Mouse (Mus musculus) right cerebral cortex, postnatal 36 days (tissue): ENCODE results near the gene Ly6g5b.
"Not testable (repeated sequence)": the region's sequence is repeated elsewhere in the genome, so short reads cannot be mapped to it uniquely, and the experiment has no call there.

Source experiments
- DNase-seq, 2 experiments: peaks; one replicate each; pipeline ENCODE4 v3.0.0; 2022; ENCODE audit warnings: low spot score in 2 of 2, mixed read lengths in 1 of 2

The Ly6g5b gene

DNA sequence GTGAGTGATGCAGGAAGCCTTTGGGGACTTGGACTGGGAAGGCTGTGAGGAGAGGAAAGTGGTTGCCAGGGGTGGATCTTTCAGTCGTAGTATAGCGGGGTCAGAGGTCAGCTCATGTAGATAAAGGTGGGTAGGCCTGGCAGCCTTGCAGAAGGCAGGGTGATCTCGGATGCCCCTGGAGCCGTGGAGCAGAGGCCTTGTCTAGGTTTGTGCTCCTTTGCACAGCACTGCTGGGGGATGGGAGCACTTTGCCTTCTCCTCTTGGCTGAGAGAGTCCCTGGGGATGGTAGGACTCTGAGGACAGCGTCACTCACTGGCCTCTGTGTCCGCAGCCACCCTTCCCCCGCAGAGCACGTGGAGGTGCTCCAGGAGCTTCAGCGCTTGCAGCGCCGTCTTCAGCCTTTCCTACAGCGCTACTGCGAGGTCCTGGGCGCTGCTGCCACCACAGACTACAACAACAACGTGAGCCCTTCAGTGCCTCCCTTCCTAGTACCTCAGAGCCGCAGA, 25.3 kb upstream of the Ly6g5b start:
- no peak for DNase-seq

DNA sequence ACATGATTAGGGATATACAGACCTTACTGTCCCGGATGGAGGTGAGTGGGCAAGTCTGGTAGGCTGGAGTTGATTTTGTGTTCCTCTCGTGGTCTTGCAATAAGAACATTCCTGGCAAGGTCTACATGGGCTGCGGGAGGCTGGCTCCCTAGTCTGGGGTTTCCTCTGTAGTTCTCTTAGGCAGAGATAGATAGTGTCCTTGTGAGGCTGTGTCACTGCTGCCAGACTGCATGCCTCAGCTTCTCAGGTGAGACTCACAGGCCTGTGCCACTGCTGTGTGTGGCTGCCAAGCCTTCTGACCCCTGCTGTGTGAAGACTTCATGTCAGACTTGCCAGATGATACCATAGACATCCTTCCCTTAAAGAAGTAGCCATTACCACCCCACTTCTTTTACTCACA, 24.0 kb upstream of the Ly6g5b start:
- DNase-seq = no peak

DNA sequence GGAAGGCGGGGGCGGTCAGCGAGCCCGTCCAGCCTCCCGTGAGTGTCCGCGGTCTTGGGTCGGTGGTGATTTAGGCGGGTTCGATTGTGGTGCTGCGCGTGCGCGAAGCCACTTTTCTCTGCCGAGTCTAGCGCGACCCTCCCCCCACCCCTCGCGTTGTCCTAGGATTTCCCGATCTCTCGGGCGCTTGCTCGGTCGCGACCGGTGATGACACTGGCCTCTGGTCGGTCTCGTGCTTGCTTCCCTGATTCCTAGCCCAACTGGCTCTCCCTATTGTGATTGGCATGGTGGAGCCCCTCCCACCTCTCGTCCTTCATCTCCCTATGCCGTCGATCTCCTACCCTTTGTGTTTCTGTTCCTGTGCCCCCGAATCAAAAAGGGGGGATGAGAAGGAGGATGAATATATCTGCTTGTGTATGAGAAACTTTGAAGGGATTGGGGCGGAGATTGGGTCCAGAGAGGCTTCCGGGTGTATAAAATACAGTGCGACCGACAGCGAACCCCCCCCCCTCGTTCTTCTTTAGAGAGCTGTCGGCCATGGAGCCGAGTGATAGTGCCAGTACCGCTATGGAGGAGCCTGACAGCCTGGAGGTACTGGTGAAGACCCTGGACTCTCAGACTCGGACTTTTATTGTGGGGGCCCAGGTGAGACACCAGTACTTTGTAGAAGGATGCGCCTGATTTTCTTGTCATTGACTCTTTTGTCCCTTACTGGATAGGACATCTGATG, 20.5 kb upstream of the Ly6g5b start:
- no peak for DNase-seq

DNA sequence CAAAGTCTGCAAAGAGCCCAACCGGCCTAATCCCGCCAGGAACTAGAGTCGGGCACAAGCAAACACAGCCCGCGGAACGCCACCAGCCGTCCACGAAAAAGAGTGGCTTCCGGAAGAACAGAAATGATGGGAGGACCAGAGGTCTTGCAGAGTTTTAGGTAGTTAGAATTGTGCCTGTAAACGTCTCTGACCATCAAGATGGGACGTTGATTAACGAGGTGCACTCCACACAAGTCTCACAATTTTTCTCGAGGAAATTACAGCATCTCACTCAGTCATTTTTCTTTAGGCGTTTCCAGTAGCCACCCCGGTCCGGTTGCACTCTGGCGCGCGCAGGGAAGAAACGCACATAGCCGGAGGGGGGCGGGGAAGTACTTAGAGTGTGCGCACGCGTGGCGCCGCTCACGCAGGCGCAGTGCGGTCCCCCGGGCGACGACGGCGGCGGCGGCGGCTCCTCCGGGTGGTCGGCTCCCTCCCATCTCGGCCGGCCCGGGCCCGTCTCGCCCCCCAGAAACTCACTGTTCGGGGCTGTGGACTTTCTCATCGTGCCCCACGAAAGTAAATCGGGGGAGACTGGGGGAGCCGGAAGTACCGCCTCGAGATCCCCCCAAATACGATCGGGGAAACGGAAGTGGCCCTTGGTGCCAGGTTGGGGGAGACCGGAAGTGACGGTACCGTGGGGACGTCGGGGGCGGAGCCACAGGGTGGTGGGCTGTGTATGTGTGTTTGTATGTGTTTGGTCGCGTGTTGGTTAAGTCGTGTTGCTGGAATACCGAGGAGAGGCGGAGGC, 19.8 kb upstream of the Ly6g5b start, which contains the start of gene Bag6:
Bag6 (plus strand) TSS at position 378 of the 790 bp plus-strand sequence.
- peak; percentile 87 to 89 for DNase-seq

DNA sequence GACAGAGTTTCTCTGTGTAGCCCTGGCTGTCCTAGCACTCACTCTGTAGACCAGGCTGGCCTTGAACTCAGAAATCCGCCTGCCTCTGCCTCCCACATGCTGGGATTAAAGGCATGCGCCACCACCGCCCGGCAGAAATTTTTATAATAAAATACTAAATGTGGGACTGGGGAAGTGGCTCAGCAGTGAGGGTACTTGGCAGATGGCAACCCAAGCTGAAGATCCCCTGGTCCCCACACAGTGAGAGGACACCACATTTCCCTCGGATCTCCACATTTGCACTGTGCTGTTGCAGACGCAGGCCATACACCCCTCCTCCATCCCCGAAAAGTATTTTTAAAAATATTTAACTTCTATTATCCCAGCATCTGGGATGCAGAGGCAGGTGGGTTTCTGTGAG, 18.3 kb upstream of the Ly6g5b start:
- DNase-seq = no peak

DNA sequence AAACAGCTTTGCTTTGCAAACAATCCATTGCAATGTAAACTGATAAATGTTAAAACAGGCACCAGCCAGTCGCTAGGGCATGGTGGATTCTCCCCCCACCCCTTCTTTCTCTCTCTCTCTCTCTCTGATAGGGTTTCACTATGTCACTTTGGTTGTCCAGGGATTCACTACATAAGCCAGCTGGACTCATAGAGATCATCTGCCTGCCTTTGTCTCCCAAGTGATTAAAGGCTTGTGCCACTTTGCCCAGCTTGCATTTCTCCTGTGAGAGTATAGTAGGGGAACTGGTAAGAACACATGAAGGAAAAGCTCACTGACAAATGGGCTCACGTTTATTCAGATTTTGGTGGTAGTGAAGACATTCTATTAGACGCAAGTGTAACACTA, 16.9 kb upstream of the Ly6g5b start:
- DNase-seq = no peak

DNA sequence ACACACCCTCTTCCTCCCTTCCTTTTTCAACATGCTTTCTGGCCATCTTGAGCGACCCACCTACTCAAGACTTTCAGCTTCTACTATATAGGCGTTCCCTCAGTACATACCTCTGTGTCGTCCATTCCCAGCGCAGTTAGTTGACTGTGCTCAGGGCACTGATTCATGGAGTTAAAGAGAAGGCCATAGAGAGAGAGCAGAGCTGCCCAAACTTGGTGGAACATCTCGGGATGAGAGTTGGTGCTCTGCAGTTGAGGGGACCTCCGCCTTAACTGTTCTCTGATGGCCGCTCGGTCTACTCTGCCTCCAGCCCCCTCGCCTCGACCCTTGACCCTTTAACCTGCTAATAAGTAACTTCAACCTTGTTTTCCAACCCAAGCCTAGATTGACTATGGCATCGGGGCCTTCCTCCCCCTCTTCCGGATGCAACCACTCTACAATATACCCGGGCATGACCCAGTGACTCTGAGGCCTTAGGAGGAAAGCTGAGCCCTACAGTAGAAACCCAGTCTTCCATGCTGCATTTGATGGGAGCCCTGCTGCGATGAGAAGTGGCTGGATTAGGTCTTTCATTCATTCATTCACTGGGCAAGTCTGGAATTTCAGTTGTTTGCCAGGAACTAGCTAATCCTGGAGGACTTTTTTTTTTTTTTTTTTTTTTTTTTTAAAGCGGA, 16.4 kb upstream of the Ly6g5b start, which contains the start of gene Apom:
Apom (minus strand) TSS at position 551 of the 674 bp plus-strand sequence.
- DNase-seq = no peak

DNA sequence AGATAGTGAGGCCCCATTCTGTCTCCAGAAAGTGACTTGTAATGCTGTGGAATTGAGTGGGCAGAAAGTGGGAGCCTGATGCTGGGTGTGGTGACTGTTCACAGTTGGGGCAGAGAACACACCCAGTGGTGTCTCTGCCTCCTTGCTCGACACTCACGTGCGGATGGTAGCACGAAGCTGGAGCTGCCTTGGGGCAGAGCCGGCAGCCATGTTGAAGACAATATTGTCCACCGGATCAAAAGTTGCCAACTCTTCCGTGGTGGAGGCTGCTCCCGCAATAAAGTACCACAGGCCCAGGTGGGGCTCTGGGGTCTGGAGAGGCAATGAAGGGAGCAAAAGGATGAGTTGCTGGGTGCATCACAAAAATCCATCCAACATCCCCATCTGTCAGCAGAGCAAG, 15.8 kb upstream of the Ly6g5b start:
- no peak for DNase-seq

DNA sequence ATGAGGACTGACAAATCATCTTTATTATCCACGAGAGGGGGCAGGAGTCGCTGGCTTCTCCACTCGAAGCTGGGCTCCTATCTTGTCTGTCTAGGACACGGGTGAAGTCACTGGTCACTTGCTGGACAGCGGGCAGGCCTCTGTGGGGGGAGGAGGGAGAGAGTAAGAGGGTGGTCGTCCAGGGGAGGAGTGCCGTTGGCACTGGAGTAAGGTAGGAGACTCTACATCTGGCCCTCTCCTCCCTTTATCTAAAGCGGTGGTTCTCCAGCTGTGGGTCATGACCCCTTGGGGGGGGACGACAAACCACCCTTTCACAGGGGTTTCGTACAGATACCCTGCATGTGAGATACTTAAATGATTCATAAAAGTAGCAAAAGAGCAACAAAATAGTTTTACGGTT, 13.8 kb upstream of the Ly6g5b start:
- DNase-seq = no peak

DNA sequence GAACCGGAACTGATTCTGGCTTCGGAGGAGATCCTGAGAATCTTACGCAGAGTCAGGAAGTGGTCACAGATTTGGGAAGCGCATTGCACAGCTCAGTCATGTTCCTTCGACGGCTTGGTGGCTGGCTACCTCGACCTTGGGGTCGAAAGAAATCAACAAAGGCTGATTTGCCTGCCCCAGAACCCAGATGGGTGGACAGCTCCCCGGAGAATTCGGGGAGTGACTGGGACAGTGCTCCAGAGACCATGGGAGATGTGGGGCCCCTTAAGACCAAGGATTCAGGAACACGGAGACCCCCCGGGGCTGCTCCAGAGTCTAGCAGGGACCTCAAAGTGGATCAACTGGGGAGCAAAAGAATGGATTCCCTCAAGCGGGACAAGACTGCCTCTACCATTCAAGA, 11.8 kb upstream of the Ly6g5b start:
- no peak for DNase-seq

DNA sequence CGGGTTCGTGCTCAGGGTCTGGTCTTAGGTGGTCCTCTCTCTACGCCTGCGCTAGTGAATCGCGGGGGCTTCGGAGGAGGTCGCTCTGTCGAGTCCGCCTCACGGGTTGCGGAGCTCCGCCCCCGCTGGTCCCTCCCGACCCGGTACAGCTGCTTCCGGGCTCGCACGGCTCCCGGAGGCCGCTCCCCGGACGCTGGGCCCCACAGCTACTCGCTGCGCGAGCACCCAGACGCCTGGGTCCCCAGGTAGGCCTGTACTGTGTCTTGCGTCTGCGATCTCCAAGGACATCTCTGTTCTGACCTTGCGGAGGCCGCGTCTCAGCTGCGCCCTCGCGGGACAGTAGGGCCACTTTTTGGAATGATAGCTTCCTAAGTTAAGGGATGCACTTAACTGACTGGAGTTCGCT, 11.0 kb upstream of the Ly6g5b start, which contains the start of gene D17H6S53E:
D17H6S53E (plus strand) TSS at position 168 of the 406 bp plus-strand sequence.
- peak; percentile 61 to 67 for DNase-seq

DNA sequence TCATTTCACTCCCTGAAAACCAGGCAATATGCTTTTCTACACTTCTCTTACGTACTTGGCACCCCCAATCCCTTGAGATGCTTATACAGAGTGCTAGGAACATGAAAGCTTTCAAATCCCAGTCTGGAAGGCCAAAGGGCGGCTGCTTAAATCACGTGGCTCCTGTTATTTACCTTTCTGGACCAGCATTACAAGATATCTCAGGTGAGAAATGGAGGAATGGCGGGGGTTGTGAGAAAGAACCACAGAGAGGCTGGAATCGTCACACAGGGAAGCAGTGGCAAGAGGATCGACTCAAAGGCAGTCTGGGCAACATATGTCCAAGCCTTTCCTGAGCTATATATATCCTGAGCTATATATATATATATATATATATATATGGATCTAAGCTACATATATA, 10.3 kb upstream of the Ly6g5b start:
- DNase-seq = no peak

DNA sequence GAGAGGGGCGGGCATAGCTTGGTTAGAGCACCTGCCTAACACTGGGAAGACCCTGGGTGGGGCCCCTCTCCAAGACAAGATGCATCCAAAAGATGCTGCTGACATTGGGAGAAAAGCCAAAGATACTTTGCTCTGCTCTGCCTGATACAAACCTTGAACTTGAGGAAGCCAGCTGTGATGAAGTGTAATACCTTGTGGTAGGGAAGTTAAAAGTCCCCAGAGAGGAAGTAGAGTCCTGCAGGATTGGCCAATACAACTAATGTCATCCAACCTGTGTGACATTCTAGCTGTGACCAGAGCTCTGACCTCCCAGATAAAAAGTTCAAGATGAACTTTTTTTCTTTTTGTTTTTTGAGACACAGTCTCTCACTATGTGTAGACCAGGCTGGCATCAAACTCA, 9.9 kb upstream of the Ly6g5b start:
- no peak for DNase-seq

DNA sequence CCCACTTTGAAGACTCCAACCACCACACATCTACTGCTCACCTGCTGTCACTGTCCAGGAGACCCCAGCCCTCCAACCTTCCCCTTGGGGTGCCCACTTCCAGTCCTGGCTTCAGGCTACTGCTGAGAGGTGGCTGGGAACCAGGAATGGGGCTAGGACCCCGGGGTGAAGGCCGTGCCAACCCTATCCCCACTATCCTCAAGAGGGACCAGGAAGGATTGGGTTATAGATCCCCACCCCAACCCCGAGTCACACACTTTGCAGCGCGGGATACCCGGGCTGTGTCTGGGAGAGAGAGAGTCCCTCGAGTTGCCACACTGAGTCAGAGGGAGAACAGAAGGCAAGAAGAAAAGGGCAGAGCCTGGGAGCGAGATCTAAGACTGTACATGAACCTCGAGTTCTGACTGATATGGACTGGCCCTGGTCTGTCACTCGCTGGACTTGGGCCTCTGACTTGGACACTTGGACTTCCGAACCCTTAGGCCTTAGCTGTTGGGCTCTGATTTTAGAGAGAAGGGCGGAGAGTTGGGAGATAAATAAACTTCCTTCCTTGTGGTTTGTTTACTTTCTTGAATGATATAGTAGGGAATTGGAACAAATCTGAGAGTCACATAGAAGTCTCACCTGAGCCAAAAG, 9.2 kb upstream of the Ly6g5b start:
- DNase-seq = not testable (repeated sequence)

DNA sequence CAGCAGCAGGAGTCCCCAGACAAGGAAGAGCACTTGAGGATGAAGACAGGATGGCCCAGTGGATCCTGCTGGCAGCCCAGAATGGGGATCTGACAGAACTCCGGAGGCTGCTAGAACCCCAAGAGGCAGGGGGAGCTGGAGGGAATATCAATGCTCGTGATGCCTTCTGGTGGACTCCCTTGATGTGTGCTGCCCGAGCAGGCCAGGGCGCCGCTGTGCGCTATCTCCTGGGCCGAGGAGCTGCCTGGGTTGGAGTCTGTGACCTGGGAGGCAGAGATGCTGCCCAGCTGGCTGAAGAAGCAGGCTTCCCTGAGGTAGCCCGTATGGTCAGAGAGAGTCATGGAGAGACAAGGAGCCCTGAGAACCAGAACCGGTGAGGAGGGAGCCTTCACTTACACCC, 8.1 kb upstream of the Ly6g5b start:
- not testable (repeated sequence) for DNase-seq

DNA sequence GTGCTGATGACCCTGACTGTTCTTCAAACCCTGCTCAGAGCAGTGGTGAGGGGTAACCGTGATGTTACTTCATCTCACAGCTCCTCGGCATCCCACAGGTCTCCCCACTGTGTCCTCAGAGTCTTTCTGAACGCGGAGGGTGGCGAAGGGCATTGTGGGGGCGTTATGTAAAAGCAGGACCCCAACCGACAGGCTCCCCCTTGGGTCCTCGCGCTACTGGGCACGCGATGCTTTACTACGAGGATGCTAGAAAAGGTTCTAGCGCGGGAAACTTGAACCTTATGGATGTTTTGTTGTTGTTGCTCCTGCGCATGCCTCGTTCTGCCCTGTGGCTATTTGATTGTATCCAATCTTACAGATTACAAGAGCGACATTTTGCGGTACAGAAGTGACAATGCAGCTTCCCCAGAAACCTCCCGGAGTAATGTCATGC, 6.7 kb upstream of the Ly6g5b start, which contains the start of gene Csnk2b:
Csnk2b (minus strand) TSS at position 183 of the 433 bp plus-strand sequence.
- DNase-seq = peak; percentile 60 to 79

DNA sequence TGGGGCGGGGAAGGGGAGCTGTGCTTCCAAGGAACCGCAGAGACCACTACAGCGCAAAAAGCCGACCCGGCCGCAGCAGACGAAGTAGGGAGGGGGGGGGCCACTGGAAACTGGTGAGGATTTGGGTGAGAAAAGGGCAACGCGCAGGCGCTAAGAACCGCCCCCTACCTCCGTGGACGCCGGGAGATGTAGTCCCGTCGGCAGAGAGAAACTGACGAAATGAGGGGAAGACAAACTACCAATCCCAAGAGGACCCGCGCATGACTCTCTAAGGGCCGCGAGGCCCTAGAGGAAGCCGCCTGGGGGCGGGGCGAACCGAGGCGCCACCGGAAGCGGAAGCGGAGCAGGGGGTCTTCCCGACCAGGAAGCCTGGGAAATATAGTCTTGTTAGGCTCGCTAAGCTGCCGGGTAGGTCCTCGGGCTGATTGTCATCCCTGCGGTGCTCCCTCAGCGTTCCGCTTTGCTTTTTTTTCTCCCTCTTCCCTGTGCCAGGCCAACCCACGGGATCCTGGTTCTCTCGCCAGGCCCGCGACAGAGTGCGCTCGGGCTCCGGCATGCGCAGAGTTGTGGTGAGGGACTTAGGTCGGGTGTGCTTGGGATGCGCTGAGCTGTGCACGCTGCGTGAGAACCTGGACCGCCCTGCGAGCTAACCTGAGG, 6.0 kb upstream of the Ly6g5b start, which contains the start of gene Gpank1:
Gpank1 (plus strand) TSS at position 313 of the 657 bp plus-strand sequence.
- peak; percentile 97 to 99 for DNase-seq

DNA sequence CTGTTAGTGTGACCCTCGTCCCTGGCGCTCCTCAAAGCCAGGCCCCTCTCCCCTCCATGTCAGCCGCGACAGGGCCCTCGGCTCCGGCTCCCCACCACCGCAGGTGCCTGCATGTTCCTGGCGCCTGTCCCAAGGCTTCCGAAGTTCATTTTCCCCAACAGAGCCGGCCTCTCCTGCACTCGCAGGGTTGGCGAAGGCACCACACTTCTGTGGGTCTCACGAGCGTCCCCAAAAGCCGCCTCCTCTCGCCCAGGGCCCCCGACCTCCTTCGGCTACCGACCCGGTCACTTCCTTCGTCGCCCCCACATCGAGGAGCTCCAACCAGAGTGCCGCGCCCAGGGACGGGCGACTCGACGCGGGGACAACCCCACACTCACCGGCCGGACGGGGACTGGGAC, 5.5 kb upstream of the Ly6g5b start:
- peak in 1 of 2 experiments; percentile 36 for DNase-seq

DNA sequence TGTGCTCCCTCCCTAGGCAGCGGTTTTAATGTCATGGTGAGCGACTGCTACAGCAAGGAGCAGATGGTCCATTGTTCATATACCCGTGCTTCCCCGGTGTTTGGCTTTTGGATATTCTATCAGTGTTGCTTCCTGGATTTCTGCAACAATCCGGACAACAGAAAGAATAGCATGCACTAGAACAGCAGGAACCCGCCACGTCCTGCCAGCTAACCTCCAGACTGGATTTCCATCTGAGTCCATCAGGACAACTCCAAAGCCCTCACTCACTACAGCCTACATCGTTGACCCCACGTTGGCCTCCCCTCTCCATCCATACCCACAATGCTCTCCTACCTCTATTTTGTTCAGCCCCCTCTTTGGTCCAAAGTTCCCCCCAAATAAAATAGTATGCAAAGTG, 3.5 kb downstream of the Ly6g5b start:
- DNase-seq = no peak

DNA sequence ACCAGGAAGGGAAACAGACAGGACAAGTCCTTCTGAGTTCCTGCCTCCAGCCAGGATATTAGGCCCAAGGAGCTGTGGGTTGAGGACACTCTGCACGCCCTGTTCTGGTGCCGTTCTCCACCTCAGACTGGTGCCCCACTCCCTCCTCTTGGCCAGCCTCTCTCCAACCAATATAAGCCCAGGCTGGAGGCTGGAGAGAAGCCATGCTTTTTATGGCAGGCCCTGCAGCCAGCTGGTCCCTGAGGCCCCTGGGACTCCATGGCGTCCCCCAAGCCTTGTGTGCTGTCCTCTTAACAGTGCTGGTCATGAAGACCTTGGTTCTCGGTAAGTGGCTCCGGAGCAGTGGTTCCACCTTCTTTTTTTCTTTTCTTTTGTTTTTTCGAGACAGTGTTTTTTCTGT, 7.1 kb downstream of the Ly6g5b start, which contains the start of gene Ly6g5c:
Ly6g5c (plus strand) TSS at position 183 of the 400 bp plus-strand sequence.
- no peak for DNase-seq

DNA sequence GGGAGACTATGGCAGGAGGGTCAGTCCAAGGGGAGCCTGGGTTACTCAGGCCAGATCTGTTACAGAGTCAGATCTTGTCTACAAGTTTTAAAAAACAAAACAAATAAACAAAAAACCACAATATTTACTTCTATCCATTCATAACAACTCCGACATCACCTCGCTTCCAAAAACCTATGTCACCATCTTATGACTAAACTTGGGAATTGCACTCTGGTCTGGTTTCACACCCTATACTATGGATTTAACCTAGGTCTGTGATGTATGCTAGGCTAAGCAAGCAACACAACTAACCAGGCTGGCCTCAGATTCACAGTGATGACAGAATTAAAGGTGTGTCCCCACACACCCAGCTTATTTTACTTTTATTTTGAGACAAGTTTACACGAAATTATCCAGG, 8.7 kb downstream of the Ly6g5b start:
- DNase-seq = no peak
